Mouse (Mus musculus): ENCODE data around the gene Amd1.

Amd1 gene

GRCm38 (mm10) chr10:40250969-40251368, 51.0 kb downstream of the Amd1 start:
- no peak for DNase-seq (ENCODE audit: low spot score)

DNA sequence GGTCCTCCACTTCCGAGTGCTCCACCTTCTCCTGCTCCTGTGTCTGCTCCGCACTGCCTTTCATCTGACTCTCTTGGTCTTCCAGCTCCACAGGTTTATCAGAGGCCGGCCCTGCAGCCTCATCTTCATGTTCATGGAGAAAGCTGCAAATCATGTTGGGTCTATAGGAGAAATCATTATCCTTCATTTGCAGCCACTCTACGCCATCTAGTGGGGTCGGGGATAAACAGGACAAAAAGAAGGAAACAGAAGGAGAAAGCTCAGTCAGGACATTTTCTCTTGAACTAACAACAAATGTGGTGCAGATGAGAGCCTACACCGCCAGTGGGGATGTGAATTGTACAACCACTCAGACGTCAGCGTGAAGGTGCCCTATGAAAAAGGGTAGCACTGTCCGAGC, 52.4 kb downstream of the Amd1 start:
- DNase-seq (ENCODE audit: low spot score) = no peak

DNA sequence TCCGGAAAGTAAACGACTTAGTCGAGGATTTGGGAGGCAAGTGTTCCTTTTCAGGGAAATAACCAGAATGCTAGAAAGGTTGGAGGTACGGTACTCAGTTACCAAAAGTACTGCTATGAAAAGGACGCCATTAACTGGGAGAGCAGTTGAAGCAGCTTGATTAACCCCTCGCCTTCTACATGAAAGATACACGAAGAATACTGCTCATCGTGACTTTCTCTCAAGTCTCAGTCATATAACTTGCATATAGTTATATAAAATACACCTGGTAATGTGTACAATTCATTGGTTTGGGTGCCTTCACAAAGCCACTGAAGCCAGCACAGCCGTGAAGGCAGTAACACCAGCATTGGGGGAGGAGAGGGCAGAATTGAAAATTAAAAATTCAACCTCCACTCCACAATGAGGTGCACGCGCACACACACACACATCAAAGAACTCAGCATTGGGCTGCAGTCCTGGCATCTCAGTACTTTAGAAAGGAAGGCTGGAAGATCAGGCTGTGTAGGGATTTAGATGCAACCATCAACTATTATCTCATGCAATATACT, 54.7 kb downstream of the Amd1 start:
- DNase-seq (ENCODE audit: low spot score) = no peak

GRCm38 (mm10) chr10:40246374-40247165, 55.4 kb downstream of the Amd1 start, which contains the start of gene Rpf2:
Gene Rpf2, minus strand, starts transcription at chr10:40247036.
- DNase-seq (ENCODE audit: low spot score) = peak; percentile 66

GRCm38 (mm10) chr10:40237826-40238225, 64.2 kb downstream of the Amd1 start:
- DNase-seq (ENCODE audit: low spot score) = no peak
